ENCODE assay signal across 8 mouse cellular contexts in genomic region chr2:169481731-169482465, GRCm38 (mm10).
A peak's percentile ranks its signal among the peaks of the same experiment; 100 is the strongest.
DNase-seq lines count a peak whose midpoint lies in the region; ATAC-seq and TF ChIP-seq lines count a peak whose summit lies in the region.
"Had no signal": no experiment of that assay in that cellular context is flagged by ENCODE, and none has a peak within 500 bp of the region (broad histone marks: within the 10 kb centered on the region; RNA-seq: fewer than 3 reads in every experiment).

No protein-coding gene starts in this region.

- no peaks in the 10 kb centered on the region for H3K4me1 ChIP-seq in midbrain, postnatal 0 days (ENCODE audit: insufficient read depth, low read length)
- no peaks in the 10 kb centered on the region for H3K4me1 ChIP-seq in midbrain, embryonic 15.5 days
- H3K4me1 ChIP-seq in embryonic facial prominence, embryonic 11.5 days (ENCODE audit: control insufficient read depth, insufficient read depth, low read length), result peaks cover 3% of the 10 kb centered on the region; the same call in 1 of the 2 replicates
- peaks cover 39% of the 10 kb centered on the region for H3K4me1 ChIP-seq in limb, embryonic 10.5 days

- H3K4me3 ChIP-seq in midbrain, postnatal 0 days (ENCODE audit: low read depth, low read length), result no peak overlapping the region
- no peak overlapping the region for H3K4me3 ChIP-seq in midbrain, embryonic 15.5 days
- no peak overlapping the region for H3K4me3 ChIP-seq in embryonic facial prominence, embryonic 11.5 days (ENCODE audit: low read depth, low read length)
- no peak overlapping the region for H3K4me3 ChIP-seq in limb, embryonic 10.5 days

- no peaks in the 10 kb centered on the region for H3K9me3 ChIP-seq in midbrain, postnatal 0 days (ENCODE audit: low read length)
- no peaks in the 10 kb centered on the region for H3K9me3 ChIP-seq in midbrain, embryonic 15.5 days
- no peaks in the 10 kb centered on the region for H3K9me3 ChIP-seq in embryonic facial prominence, embryonic 11.5 days (replicated peaks; ENCODE audit: control insufficient read depth, low read length)
- H3K9me3 ChIP-seq in limb, embryonic 10.5 days (replicated peaks), result 0 out of 2 replicates have a peak, but pooled peaks cover 2% of the 10 kb centered on the region

- H3K4me2 ChIP-seq in midbrain, postnatal 0 days (ENCODE audit: low read depth, low read length, poor library complexity, severe bottlenecking), result no peak overlapping the region
- no peak overlapping the region for H3K4me2 ChIP-seq in midbrain, embryonic 15.5 days
- no peak overlapping the region for H3K4me2 ChIP-seq in embryonic facial prominence, embryonic 11.5 days (ENCODE audit: low read depth, low read length)
- H3K4me2 ChIP-seq: liver, embryonic 11.5 days had no signal

- no peaks in the 10 kb centered on the region for H3K36me3 ChIP-seq in midbrain, postnatal 0 days (ENCODE audit: insufficient read depth, low read length)
- H3K36me3 ChIP-seq in midbrain, embryonic 15.5 days (replicated peaks), result no peaks in the 10 kb centered on the region
- no peaks in the 10 kb centered on the region for H3K36me3 ChIP-seq in embryonic facial prominence, embryonic 11.5 days (replicated peaks; ENCODE audit: control insufficient read depth, insufficient read depth, low read depth, low read length)
- H3K36me3 ChIP-seq in limb, embryonic 10.5 days, result no peaks in the 10 kb centered on the region

- H3K27ac ChIP-seq in midbrain, postnatal 0 days (ENCODE audit: low read depth, low read length), result no peak overlapping the region
- no peak overlapping the region for H3K27ac ChIP-seq in midbrain, embryonic 15.5 days
- no peak overlapping the region for H3K27ac ChIP-seq in embryonic facial prominence, embryonic 11.5 days (replicated peaks; ENCODE audit: low read depth, low read length)
- peak overlapping the region; percentile 62 for H3K27ac ChIP-seq in limb, embryonic 10.5 days

- no peaks in the 10 kb centered on the region for H3K27me3 ChIP-seq in midbrain, postnatal 0 days (ENCODE audit: insufficient read depth, low read length)
- H3K27me3 ChIP-seq in midbrain, embryonic 15.5 days (replicated peaks), result no peaks in the 10 kb centered on the region
- H3K27me3 ChIP-seq in embryonic facial prominence, embryonic 11.5 days (ENCODE audit: control insufficient read depth, insufficient read depth, low read length), result no peaks in the 10 kb centered on the region
- H3K27me3 ChIP-seq in limb, embryonic 10.5 days (ENCODE audit: low read depth, poor library complexity, severe bottlenecking), result no peaks in the 10 kb centered on the region

- DNase-seq in midbrain, postnatal 0 days (ENCODE audit: low spot score), result peak; percentile 70
- DNase-seq in cerebellum, adult 11 months, result peak; percentile 69
- peak; percentile 65 for DNase-seq in embryonic facial prominence, embryonic 11.5 days (ENCODE audit: low spot score)
- DNase-seq in limb, embryonic 10.5 days (ENCODE audit: low spot score), result no peak
- DNase-seq in frontal cortex, postnatal 25 days (ENCODE audit: low spot score in 2 of 2), result no peak
- DNase-seq in spleen, postnatal 4 days (ENCODE audit: low spot score in 2 of 2), result no peak

- WGBS in midbrain, postnatal 0 days, result 73% methylated on average over 15 of the region's 15 CpGs
- 71% methylated on average over 15 of the region's 15 CpGs for WGBS in midbrain, embryonic 15.5 days
- WGBS in embryonic facial prominence, embryonic 11.5 days, result 44% methylated on average over 15 of the region's 15 CpGs
- 31% methylated on average over 15 of the region's 15 CpGs for WGBS in limb, embryonic 10.5 days

- TF ChIP-seq CTCF in midbrain, postnatal 0 days (IDR thresholded peaks at IDR 0.05), result no peak

- H3K9ac ChIP-seq in midbrain, postnatal 0 days (replicated peaks; ENCODE audit: low read length, poor library complexity, severe bottlenecking), result no peak overlapping the region
- H3K9ac ChIP-seq in midbrain, embryonic 15.5 days, result no peak overlapping the region
- no peak overlapping the region for H3K9ac ChIP-seq in embryonic facial prominence, embryonic 11.5 days (replicated peaks; ENCODE audit: low read length)

- ATAC-seq in midbrain, postnatal 0 days (ENCODE audit: low FRiP score), result no peak
- no peak for ATAC-seq in midbrain, embryonic 15.5 days (replicated peaks)
- peak; percentile 29 for ATAC-seq in embryonic facial prominence, embryonic 11.5 days (replicated peaks; ENCODE audit: insufficient number of reproducible peaks, low FRiP score, low TSS enrichment, low read depth)

Comparison
In these comparisons a context has a peak if more than half of its experiments do, and no peak if none do; other contexts are left out.
1. DNase-seq: peak in midbrain, postnatal 0 days (single experiment), cerebellum, adult 11 months (single experiment) and embryonic facial prominence, embryonic 11.5 days (single experiment); none in limb, embryonic 10.5 days (single experiment), frontal cortex, postnatal 25 days (0 of 2) and spleen, postnatal 4 days (0 of 2).